Mouse (Mus musculus) MEL (cell line): ENCODE results near the gene Ndufaf8.

Experiments
- CTCF ChIP-seq, 3 experiments: IDR thresholded peaks in 2 of 3; conservative IDR thresholded peaks in 1 of 3; 2 replicates each; pipeline ENCODE4 v1.5.1; 2011 to 2012; ENCODE audit warnings: low read length in 3 of 3, low read depth in 2 of 3, mild to moderate bottlenecking in 2 of 3, improper control_type of control experiment in 1 of 3, inconsistent platforms in 1 of 3, mixed read lengths in 1 of 3, moderate library complexity in 1 of 3; ENCODE audit not compliant: control insufficient read depth in 1 of 3, insufficient read depth in 1 of 3, poor library complexity in 1 of 3, severe bottlenecking in 1 of 3
- MEF2A ChIP-seq: IDR thresholded peaks from 2 replicates; pipeline ENCODE4 v1.6.1; 2014; ENCODE audit warnings: low read depth, mild to moderate bottlenecking, inconsistent platforms, low read length, improper control_type of control experiment; ENCODE audit not compliant: poor library complexity, insufficient replicate concordance, severe bottlenecking; ENCODE audit errors: extremely low read depth

GRCm38 (mm10) chr11:120085891-120086627 lies 12.7 kb upstream of the Ndufaf8 start:
- TF ChIP-seq CTCF (IDR thresholded peaks at IDR 0.05 in 2 of 3, conservative IDR thresholded peaks at IDR 0.05 in 1 of 3; ENCODE audit: control insufficient read depth in 1 of 3, insufficient read depth in 1 of 3, low read depth in 2 of 3, low read length in 3 of 3, poor library complexity in 1 of 3, severe bottlenecking in 1 of 3) (no peak), MEF2A (no peak)
